Mouse (Mus musculus) adrenal gland, adult 18-20 months (tissue): ENCODE results near the gene Mx1. TPM values are rescaled to one million over a fixed set of nuclear protein-coding genes. Genes with fewer than 3 reads are reported as not detected.

ENCODE experiments used
- DNase-seq, 2 experiments: peaks; one replicate each; pipeline ENCODE4 v3.0.0; 2021 to 2022; ENCODE audit warnings: low spot score in 2 of 2
- total RNA-seq, 2 experiments: library from RNA; stranded (reverse); gene quantifications; 1 replicate in 1 of 2; 2 replicates in 1 of 2; pipeline ENCODE4 v1.2.3; 2021

The Mx1 gene
- total RNA-seq, 2 experiments from 2014 or later: 1.5 to 2.2 TPM

DNA sequence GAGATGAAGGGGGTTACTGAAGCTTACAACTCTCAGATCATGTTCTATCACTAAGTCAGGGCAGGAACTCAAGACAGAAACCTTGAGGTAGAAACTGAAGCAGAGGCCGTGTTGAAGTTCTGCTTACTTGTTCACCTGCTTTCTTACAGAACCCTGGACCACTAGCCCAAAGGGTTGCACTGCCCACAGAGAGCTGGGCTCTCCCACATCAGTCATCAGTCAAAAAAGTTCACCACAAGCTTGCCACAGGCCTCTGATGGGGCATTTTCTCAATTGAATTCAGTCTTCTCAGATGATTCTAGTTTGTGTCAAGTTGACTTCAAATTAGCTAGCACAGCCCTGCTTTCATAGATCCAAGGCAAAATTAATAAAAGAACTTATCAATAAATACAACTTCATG is 2.9 kb downstream of the Mx1 start:
- DNase-seq: no peak

DNA sequence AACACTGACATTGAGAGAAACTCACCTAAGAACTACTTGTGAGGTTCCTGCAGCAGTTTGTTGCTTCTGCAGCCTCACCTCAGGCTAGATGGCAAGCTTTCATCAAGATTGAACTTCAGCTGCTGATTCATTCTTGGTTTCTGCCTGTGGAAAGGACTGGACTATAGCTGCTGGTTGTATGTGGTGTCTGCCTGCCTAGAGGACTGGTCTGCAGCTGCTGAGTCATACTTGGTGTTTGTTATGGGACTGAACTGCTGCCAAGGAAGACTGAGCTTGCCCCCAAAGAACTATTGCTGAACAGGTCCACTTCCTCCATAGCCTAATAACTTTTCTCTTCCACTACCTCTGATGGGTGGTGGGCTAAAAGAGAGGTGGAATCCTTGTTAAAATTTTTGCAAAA is 15.3 kb downstream of the Mx1 start:
- DNase-seq: no peak

DNA sequence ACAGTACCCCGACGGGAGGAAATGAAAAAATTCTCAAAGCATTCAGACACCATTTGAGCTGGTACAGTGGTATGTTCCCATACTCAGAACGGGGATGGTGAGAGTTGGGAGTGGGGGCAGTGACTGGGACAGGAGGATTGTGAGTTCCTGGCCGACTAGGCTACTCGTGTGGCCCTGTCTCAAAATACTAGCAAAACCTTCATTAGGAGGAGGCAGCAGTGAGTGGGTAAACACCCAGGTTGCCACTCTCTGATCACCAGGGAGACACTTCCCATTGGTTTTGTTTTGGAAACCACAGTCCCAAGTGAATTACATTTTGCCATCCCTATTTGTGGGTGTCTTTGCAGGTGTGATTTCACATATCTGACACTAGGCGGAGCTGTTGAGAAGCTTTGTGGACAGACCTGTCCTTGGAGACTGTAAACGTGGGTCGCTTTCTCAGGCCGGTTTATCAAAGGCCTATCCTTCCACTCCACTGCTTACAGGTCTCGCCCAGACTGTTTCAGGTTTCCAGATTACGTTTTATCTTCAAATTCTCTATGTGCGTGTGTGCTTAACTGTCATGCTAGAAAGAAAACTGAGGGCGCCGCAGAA is 18.9 kb downstream of the Mx1 start:
- DNase-seq: peak in 1 of 2 experiments; percentile 31

DNA sequence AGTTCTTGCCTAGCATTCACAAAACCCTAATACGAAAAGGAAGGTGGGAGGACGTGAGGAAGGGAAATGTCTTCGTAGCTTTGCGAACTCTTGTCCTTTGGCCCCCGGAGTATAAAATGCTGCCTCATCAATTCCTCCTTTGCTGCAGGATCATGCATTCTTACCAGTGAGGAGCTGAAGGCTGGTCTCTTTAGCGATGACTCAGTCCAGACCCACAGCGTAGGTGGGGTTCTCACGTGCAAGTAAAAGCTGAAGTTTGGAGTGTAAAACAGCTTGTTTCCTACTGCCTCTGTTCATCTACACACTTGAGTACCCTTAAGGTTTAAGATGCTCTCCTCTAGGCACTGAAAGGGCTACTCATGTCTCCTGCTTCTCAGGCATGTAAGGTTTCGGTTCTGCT is 20.7 kb downstream of the Mx1 start:
- no peak for DNase-seq

DNA sequence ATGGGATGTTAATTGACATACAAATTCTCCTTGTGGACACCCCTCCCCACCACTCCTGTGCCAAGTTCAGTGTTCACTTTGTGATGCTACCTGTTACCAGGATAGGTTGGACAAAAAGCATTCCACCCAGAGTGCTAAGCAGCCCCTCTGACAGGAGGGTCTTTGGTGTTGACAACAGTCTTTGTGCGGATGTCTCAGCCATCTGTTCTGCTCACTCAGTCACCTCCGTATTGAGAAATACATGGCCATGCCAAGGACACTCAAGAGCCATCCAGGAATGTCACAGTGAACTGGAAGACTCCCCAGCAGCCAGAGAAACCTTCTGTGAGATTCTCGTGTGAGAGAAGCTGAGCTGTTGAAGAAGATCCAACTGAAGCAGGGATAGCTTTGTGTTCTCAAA is 24.5 kb downstream of the Mx1 start:
- no peak for DNase-seq

DNA sequence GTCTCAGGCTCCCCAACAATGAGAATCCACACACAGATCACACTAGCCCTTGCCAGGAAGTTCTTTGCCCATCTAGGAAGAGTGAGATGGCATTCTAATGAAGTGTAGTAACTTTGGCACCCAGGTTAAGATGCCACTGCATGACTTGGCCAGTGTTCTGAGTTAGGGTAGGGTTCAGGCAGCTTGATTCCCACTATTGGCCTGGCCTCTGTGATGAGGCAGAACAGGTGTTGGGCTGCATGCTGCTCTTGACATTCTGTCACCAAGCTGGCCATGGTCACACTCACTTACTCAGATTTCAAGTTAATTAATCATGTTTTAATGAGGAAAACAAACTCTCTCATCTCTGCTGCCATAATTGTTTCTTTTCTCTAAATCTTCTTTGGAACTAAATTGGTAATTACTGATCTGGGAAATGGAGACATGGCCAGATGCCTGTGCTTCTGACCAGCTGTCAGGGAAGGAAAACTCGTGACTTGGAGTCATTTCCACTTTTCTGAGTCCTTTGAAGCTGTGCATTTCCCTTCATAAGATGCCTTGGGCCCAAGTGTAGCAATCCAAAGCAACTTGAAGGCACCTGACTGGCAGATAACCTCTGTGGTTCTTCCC is 25.2 kb downstream of the Mx1 start:
- no peak for DNase-seq

DNA sequence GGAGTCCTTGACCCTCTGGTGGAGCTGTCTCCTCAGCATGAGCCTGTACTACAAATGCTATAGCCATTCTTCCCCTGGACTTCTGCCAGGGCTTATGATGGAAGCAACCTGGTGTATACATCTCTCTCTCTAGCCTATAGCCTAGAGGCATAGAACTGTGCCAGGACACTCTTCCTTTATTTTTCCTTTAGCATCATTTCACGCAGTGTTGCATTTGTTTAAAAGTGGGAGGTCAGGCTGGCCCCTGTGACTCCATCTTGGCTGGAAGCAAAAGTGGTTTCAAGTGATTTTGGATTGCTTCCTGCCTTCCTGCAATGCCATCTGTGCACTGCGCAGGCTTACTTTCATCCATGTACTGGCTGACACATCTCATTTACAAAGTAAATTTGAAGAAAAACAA is 28.5 kb downstream of the Mx1 start:
- no peak for DNase-seq

DNA sequence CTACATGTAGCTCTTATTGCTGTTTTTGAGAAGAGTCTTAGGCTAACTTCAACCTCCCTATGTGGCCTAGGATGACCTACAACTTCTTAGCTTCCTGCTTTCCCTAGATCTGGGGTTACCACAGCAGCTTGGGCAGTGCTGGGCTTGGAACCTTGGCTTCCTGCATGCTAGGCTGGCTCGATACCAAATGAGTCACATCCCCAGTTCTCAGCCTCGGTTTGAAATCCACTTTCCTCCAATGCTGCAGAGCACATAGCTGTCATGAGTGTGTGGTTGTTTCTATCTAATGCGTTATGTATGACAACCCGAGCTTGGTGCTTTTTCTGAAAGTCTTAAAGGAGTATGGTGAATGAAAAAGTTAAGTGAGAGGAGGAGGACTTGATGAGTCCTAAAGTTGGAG is 31.4 kb downstream of the Mx1 start:
- peak; percentile 39 to 56 for DNase-seq

DNA sequence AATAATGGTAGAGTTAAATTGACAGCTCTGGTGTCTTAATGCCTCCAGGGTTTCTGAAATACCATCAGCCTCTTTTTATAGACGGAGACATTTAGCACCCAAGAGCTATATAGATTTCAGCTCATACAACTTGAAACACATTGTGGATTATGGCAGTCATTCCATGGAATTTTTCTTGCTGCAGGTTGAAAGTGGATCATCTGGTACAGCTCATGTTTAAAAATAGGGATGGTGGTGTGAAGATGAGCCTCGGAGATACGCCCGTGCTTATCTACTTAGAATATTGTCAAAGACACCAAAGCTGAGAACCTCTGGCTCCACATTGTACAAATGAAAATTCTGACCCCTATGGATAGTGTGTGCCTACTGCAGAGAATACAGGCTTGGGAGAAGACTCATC is 32.6 kb downstream of the Mx1 start:
- DNase-seq: no peak

DNA sequence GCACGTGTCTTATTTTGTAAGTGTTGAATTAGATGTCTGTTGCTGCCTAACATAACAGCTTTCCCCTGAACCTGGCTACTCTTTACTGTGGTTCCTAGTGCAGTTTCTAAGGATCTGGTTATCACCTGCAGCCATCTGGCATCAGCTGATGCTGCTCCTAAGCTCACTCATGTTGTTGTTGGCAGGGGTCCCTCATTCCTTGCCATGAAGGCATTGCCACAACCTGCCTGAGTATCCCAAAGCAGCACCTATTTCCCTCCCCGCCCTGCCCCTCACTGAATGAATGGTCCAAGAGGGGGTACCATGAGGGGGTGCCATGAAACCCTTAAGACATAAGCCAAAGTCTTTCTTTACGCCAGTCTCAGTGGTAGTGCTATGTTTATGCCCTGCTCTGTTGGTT is 34.7 kb downstream of the Mx1 start:
- no peak for DNase-seq

DNA sequence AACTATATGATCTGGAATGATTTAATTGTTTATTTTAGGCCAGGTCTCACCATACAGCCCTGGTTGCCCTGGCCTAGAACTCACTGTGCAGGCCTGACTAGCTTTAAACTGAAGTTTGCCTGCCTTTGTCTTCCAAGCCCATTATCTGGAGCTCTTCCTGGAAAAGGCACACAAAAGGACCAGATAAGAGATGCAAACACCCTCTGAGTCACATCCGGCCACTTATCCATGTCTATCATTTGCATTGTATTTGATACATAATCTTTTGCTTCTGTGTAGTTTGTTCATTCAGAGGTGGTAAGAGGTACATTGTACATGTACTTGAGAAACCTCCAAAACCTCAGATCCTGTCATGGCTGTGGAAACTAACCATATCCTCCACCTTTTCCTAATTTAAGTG is 39.1 kb downstream of the Mx1 start:
- no peak for DNase-seq

DNA sequence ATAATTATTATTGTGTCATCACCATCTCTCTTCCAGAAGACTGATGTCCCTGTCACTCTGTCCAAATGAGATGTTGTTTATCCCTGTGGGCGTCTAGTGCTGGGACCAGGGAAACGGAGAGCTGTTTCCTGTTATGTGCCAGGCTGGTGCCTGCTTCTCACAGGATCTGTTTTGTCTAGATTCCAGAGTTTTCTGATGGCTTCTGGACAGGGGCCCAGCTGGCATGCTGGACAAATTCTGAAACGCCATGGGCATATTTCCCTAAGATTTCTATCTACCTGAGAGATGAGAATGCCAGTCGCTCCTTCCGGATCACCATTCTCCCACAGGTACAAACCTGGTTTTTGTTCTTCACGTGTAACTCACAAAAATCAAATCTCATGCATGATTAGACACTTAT is 41.0 kb downstream of the Mx1 start:
- no peak for DNase-seq

DNA sequence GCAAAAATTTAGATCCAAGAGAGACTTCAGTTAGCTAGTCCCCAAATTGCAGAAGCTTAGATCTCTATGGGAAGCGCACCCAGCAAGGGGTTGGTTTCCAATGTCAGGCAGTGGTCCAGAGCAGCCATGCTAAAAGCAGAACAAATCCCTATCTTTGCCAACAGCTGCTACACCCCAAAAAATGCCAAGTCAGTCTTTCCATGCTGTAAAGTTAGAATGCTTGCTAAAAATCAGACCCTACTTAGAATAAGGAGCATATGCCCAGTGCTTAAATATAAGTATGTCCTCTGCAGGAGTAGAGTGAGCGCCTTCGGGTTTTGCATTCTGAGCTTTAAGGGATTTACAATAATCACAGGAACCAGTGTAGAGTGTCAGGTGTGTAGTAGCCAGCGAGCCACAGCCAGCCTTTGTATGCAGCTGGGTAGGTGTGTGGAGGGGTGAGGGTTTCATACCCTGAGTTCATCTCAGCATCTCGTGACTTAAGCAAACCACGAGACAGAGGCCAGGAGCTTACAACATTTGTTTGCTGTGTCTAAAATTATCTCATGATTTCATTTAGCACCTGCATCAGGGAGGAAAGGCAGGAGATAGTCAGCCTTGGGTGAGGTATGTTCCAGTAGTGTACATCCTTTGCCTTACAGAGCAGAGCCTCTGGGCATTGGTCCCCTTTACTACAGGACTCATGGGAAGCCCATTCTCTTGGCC is 43.8 kb downstream of the Mx1 start:
- DNase-seq: no peak

DNA sequence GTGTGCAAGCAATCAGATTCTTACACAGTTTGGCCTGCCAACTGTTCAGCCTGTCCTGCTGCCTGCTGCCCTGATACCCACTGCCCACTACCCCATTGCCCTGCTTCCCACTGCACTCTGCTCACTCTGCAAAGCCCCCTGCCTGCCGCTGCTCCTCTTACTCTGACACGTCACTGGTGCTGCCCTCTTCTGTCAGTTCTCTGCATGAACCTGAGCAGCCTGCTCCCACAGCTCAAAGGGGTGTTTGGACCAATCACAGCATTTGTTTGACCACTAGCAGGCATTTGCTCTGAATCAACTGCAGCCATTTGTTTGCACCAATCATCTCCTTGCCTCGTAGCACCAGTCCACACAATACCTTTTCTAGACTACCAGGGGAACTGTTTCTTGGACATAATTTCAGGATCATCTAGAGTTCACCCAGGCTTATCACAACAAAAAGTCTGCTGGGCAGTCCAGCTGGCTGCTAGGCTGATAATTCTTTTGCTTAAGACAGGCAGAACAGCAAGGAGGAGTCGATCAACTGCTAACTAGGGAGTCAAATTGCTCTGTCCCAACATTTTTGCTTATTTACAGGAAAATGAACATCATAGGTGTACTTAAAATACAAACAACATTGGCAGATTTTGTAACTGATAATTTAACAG is 44.7 kb downstream of the Mx1 start:
- peak; percentile 19 to 28 for DNase-seq

DNA sequence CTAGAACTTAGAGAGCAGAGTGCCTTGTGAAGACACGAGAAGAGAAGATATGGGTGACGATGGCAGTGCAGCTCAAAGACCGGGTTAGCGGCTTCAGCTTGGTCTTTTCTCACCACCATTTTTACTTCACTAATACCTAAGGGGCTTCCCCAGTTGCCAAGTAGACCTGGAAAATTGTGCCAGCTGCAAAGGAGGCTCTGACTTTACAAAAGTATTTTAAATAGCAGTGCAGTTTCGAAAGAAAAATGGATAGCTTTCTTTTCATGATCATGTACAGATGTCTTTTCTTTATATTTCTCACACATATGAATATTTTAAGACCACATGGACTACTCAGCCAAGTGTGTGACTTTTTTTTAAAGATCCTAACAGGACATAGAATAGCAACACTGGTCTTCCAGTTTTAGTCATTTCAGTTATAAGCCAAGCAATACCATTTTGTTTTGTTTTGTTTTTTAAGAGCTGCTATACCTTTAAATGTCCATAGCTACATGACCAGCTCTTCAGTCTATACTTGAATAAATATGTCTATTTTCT is 57.2 kb downstream of the Mx1 start:
- no peak for DNase-seq

DNA sequence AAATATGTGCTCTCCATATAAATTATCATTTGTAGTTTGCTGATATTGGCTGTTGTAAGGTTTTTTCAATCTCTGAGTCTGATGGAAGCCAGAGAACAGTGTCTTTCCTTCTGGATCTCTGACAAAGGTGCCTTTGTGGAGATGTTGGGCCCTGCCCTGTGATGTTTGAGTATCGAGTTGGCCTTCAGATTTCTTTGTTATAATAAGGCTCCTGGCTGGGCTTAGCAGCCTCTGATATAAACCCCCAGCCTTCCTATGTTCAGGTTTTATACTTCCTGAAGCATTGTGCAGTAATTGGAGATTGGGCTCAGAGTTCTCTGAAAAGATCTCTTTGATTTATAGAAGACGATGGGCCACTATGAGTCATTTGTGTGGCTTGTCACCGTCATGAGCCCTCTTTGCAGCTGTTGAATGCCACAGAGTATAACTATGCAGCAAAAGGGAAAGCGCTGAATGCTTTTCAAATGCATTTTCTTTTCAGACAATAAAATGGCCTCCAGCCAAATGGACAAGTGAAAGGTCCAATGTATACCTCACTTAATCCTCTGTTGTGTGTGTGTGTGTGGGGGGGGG is 60.4 kb downstream of the Mx1 start:
- no peak for DNase-seq

DNA sequence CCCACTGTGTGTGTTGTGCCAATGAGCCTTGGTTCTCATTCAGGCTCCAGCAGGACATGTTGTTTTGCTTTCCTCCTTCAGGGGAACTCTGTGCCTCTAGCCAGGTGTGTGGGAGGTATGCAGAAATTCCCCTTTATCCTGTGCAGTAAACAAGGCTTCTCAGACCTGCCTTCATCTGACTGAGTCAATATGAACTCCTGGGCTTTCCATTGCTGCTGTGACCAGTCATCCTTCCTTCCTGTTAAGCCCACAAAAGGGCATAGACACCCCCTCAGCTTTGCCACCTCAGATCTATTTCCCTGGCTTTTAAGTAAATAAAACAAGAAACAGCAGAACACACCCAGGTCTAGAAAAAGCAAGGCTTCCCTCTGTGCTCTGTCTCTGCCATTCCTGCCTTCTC is 61.0 kb downstream of the Mx1 start:
- no peak for DNase-seq

DNA sequence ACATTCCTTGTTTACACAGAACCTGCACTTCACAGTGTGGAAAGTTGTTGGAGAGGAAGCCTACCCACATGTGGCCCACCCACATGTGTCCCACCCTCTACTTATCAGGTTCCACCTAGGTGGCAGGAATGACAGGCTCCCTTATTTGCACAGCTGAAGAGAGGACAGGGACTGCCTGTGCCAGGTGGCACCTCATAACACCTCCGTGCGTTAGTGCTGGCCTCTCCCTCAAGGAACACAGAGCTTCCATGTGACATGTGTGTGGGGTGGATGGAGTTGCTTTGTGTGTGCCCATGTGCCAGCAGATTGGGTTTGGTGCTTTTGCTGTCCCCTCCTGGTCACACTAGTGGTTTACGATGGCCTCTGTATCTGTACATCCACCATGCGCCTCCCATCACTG is 62.7 kb downstream of the Mx1 start:
- no peak for DNase-seq

DNA sequence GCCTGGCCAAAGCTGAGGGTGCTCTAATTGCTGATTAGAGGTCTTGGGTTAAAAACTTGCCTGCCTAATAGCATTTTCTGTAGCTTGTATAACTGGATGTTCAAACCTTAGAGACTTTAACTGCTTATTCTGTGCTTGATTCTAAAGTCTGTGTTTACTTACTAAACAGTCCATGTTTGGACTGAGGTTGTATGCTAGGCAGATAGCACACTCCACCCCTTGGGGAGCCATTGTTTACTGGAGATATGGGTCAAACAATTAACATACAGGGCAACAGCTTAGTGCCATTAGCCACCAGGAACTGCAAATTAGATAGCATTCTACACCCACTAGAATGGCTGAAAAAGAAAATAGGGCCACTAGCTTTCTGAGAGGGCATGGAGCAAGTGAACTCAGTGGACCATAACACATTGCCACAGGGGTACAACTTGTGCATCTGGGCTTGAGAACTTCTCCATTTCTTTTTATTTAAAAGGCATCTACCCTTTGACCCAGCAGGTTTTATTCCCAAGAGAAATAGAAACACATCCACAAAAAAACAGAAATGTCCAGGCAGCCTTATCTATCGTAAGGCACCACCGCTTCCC is 64.7 kb downstream of the Mx1 start:
- no peak for DNase-seq
